Mouse (Mus musculus): ENCODE results near the gene Olfr97. TPM values are rescaled to one million over a fixed set of nuclear protein-coding genes. Genes with fewer than 3 reads are reported as not detected.

The Olfr97 gene
- not detected for total RNA-seq (2023)

GRCm38 (mm10) chr17:37237230-37237629, at the start of gene Olfr97:
Olfr97 (minus strand) TSS chr17:37237330.

GRCm38 (mm10) chr17:37283360-37283759, 46.2 kb upstream of the Olfr97 start, which contains the start of gene Olfr99:
Olfr99 (minus strand) TSS chr17:37283460.

GRCm38 (mm10) chr17:37270058-37270701, 33.0 kb upstream of the Olfr97 start, which contains the start of gene H2-M3:
H2-M3 (plus strand) TSS chr17:37270220.

GRCm38 (mm10) chr17:37263626-37264025, 26.5 kb upstream of the Olfr97 start, which contains the start of gene Olfr98:
Olfr98 (minus strand) TSS chr17:37263749.

GRCm38 (mm10) chr17:37219846-37220245, 17.3 kb downstream of the Olfr97 start, which contains the start of gene Olfr96:
Olfr96 (plus strand) TSS chr17:37220146.

GRCm38 (mm10) chr17:37213018-37213417, 24.1 kb downstream of the Olfr97 start, which contains the start of gene Olfr95:
Olfr95 (minus strand) TSS chr17:37213118.

GRCm38 (mm10) chr17:37200894-37201293, 36.2 kb downstream of the Olfr97 start, which contains the start of gene Olfr94:
Olfr94 (minus strand) TSS chr17:37200994.

GRCm38 (mm10) chr17:37193656-37194055, 43.5 kb downstream of the Olfr97 start, which contains the start of gene Ubd:
Ubd (plus strand) TSS chr17:37193892.

Other genes with a start within 250 kb of the Olfr97 start
- gene H2-M5, start 247.8 kb downstream of the Olfr97 start, total RNA-seq (2023), result not detected
- not detected for gene Zfp57, start 236.2 kb downstream of the Olfr97 start, total RNA-seq (2023)
- gene Mog, start 213.9 kb downstream of the Olfr97 start, total RNA-seq (2023), result not detected
- 112 TPM for gene Gabbr1, start 191.4 kb downstream of the Olfr97 start, total RNA-seq (2023)
- 0.21 TPM for gene Olfr90, start 148.8 kb downstream of the Olfr97 start, total RNA-seq (2023)
- not detected for gene Olfr91, start 139.1 kb downstream of the Olfr97 start, total RNA-seq (2023)
- not detected for gene Olfr92, start 117.2 kb downstream of the Olfr97 start, total RNA-seq (2023)
- gene Olfr93, start 75.8 kb downstream of the Olfr97 start, total RNA-seq (2023), result not detected
- not detected for gene Ubd, start 43.4 kb downstream of the Olfr97 start, total RNA-seq (2023)
- not detected for gene Olfr94, start 36.3 kb downstream of the Olfr97 start, total RNA-seq (2023)
- gene Olfr95, start 24.2 kb downstream of the Olfr97 start, total RNA-seq (2023), result not detected
- gene Olfr96, start 17.2 kb downstream of the Olfr97 start, total RNA-seq (2023), result not detected
- gene Olfr98, start 26.4 kb upstream of the Olfr97 start, total RNA-seq (2023), result not detected
- 32.4 TPM for gene H2-M3, start 32.9 kb upstream of the Olfr97 start, total RNA-seq (2023)
- not detected for gene Olfr99, start 46.1 kb upstream of the Olfr97 start, total RNA-seq (2023)
- not detected for gene Olfr101, start 67.0 kb upstream of the Olfr97 start, total RNA-seq (2023)
- gene Olfr102, start 79.7 kb upstream of the Olfr97 start, total RNA-seq (2023), result not detected
- gene Olfr103, start 102.4 kb upstream of the Olfr97 start, total RNA-seq (2023), result not detected
- gene Olfr104-ps, start 122.3 kb upstream of the Olfr97 start, total RNA-seq (2023), result not detected
- not detected for gene Olfr105-ps, start 141.7 kb upstream of the Olfr97 start, total RNA-seq (2023)
- gene Olfr106-ps, start 153.1 kb upstream of the Olfr97 start, total RNA-seq (2023), result not detected
- not detected for gene Olfr107, start 161.9 kb upstream of the Olfr97 start, total RNA-seq (2023)
- gene Olfr108, start 208.2 kb upstream of the Olfr97 start, total RNA-seq (2023), result not detected
- not detected for gene Olfr109, start 221.6 kb upstream of the Olfr97 start, total RNA-seq (2023)
- 0.44 TPM for gene H2-M2, start 246.2 kb upstream of the Olfr97 start, total RNA-seq (2023)

All from CD4-positive naive resting alpha-beta T cell, adult 76 days (primary cell).